Mouse (Mus musculus) forebrain, postnatal 0 days (tissue): ENCODE measurements around the gene 2610528J11Rik. TPM values are rescaled to one million over a fixed set of nuclear protein-coding genes. Genes with fewer than 3 reads are reported as not detected.

Experiments used
- ATAC-seq: fragments of 200-750 bp; cut with Nextera tagmentation; 2 replicates; pipeline ENCODE4 v1.8.0; 2017; ENCODE audit warnings: mild to moderate bottlenecking, moderate library complexity
- DNase-seq: peaks from one replicate; pipeline ENCODE4 v3.0.0-alpha.2; 2015
- H3K27ac ChIP-seq: fragments of 300-500 bp; sonication (generic); 2 replicates; pipeline ENCODE4 v1.5.1; 2014; ENCODE audit warnings: low read depth, mild to moderate bottlenecking, antibody characterized with exemption, low read length, moderate library complexity, mixed read lengths
- H3K27me3 ChIP-seq: fragments of 300-500 bp; sonication (generic); 2 replicates; pipeline ENCODE4 v1.6.1; 2014; ENCODE audit warnings: mild to moderate bottlenecking, low read length, mixed read lengths; ENCODE audit not compliant: insufficient read depth
- H3K36me3 ChIP-seq: fragments of 300-500 bp; sonication (generic); 2 replicates; pipeline ENCODE4 v1.6.1; 2014; ENCODE audit warnings: mild to moderate bottlenecking, moderate library complexity; ENCODE audit not compliant: insufficient read depth
- H3K4me1 ChIP-seq: fragments of 300-500 bp; sonication (generic); 2 replicates; pipeline ENCODE4 v1.6.1; 2014; ENCODE audit warnings: antibody characterized with exemption; ENCODE audit not compliant: insufficient read depth
- H3K4me2 ChIP-seq: fragments of 300-500 bp; sonication (generic); 2 replicates; pipeline ENCODE4 v1.6.1; 2014; ENCODE audit warnings: low read depth, mild to moderate bottlenecking, moderate library complexity
- H3K4me3 ChIP-seq: fragments of 300-500 bp; sonication (generic); 2 replicates; pipeline ENCODE4 v1.5.1; 2014; ENCODE audit warnings: low read depth, low read length, mixed read lengths
- H3K9ac ChIP-seq: fragments of 300-500 bp; sonication (generic); 2 replicates; pipeline ENCODE4 v1.6.1; 2014; ENCODE audit warnings: mild to moderate bottlenecking
- H3K9me3 ChIP-seq: fragments of 300-500 bp; sonication (generic); 2 replicates; pipeline ENCODE4 v1.6.1; 2016; ENCODE audit warnings: low read length
- CTCF ChIP-seq: sonication (generic); IDR thresholded peaks from 2 replicates; pipeline ENCODE4 v1.5.1; 2016; ENCODE audit warnings: antibody characterized with exemption, control low read depth, low read depth
- WGBS: fragments of 180-500 bp; shearing (Covaris S2); extraction: QIAGEN DNeasy Blood & Tissue Kit; methylation state at CpG from one replicate; pipeline ENCODE4 v1.1.7; 2014; 5-methylcytosine and 5-hydroxymethylcytosine counted together
- polyA plus RNA-seq: library from polyadenylated mRNA; unstranded; fragments of >200 nt; fragmentation: Nextera tagmentation; extraction: Ambion mirVana; gene quantifications from 2 replicates; pipeline ENCODE4 v1.2.1, GENCODE M21; 2015
- total RNA-seq: library from RNA; depleted of rRNA; stranded (reverse); fragments of >200 nt; gene quantifications from 2 replicates; pipeline ENCODE4 v1.2.3, GENCODE M21; 2014

Gene 2610528J11Rik
- total and polyA plus RNA-seq, 2 experiments from 2014 or later = not detected

DNA sequence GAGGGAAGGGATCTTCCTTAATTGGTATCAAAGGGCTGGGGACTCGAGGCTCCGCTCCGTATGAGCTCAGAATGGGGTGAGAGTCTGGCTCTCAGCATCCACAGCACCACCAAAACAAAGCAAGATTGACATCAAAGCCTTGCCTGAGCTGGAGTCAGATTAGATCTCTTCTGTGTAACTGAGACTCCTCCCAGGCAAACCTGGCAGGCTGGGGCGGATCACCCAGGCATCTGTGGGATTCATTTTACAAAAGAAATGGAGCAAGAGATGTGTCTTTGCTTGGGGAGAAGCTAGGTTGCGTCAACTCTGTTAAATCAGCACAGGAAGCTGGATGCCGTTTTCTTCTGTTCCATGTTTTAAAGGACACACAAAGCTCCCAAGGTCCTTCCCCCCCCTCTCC is 17.7 kb upstream of the 2610528J11Rik start:
- DNase-seq = no peak
- H3K9me3 ChIP-seq = no peaks in the 10 kb centered on the region

DNA sequence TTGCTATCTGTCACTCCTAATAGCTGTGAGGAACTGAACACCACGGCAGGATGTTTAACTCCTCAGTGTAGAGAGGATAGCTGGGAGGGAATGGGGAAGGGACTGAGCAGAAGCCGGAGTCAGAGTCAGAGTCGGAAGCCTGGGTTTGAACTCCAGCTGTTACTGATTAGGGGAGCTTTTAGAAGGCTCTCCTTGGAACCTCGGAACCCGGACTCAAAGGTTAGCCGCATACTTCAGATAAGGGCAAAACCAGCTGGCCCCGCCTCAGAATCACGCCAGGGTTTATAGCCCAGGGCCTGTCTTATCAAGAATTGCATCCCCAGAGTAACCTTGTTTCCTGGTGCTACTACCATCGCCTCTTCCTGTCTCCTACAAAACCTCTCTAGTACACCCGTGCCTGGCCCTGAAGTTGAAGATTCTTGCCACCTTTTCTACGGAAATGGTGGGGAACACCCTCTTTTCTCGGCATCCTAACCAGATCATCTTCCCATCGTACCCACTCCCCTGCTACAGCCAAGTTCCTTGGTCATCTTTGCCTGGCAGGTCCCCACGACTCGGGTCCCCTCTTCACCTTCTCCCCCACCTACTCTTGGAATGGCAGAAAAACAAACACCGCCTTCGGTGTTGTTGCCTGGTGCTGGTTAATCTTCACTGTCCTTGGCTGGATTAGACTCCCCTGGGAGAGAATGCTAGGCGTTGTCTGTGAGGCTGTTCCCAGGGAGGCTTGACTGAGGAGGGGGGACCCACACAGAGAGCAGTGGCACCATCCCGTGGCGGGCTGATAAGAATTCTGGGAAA is 9.9 kb upstream of the 2610528J11Rik start:
- H3K9ac ChIP-seq = no peak overlapping the region
- TF ChIP-seq CTCF = no peak
- DNase-seq (no peak), ATAC-seq (no peak)
- no peaks in the 10 kb centered on the region for H3K36me3 ChIP-seq
- H3K4me3 ChIP-seq = no peak overlapping the region
- no peaks in the 10 kb centered on the region for H3K4me1 ChIP-seq
- WGBS = 40% methylated on average over 20 of the region's 20 CpGs
- no peak overlapping the region for H3K4me2 ChIP-seq
- H3K27ac ChIP-seq = no peak overlapping the region
- H3K27me3 ChIP-seq = no peaks in the 10 kb centered on the region; the same call in 1 of the 2 replicates
- no peaks in the 10 kb centered on the region for H3K9me3 ChIP-seq

More for the DNA sequence above, 17.7 kb upstream of the 2610528J11Rik start:
- Histone ChIP-seq H3K4me2 (no peak overlapping the region), H3K4me1 (no peaks in the 10 kb centered on the region), H3K36me3 (no peaks in the 10 kb centered on the region), H3K27ac (no peak overlapping the region), H3K4me3 (no peak overlapping the region), H3K27me3 (no peaks in the 10 kb centered on the region), H3K9ac (no peak overlapping the region)
- ATAC-seq = no peak
- 6% methylated on average over 6 of the region's 6 CpGs for WGBS
- TF ChIP-seq CTCF = no peak

- 43% methylated on average over 16 of the region's 16 CpGs for WGBS
- Histone ChIP-seq H3K4me1 (no peaks in the 10 kb centered on the region), H3K4me2 (no peak overlapping the region), H3K4me3 (no peak overlapping the region), H3K36me3 (no peaks in the 10 kb centered on the region), H3K9me3 (no peaks in the 10 kb centered on the region), H3K9ac (no peak overlapping the region), H3K27me3 (no peaks in the 10 kb centered on the region; the same call in 1 of the 2 replicates), H3K27ac (no peak overlapping the region)
- DNase-seq (no peak), ATAC-seq (no peak)
- TF ChIP-seq CTCF = no peak
Measured at GRCm38 (mm10) chr4:118517497-118518146, 9.2 kb upstream of the 2610528J11Rik start.

DNA sequence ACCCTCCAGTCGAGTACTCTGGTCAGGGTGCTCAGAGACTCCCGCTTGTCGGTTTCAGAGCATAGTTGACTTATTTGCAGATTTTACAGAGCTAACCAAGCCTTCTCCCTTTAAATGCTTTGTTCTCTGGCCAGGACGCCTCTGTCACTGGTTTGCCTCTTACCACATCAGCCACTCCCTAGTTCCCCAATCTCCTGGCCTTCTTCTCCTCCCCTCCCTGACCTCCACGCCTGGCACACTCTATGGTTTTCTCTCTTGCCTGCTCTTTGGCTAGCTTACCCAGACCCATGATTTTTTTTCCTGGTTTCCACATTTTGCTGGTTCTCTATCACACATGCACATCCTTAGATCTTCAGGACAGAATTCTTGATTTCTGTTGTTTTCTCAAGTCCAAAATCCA is 8.6 kb upstream of the 2610528J11Rik start:
- ATAC-seq (no peak), DNase-seq (no peak)
- no peak for TF ChIP-seq CTCF

DNA sequence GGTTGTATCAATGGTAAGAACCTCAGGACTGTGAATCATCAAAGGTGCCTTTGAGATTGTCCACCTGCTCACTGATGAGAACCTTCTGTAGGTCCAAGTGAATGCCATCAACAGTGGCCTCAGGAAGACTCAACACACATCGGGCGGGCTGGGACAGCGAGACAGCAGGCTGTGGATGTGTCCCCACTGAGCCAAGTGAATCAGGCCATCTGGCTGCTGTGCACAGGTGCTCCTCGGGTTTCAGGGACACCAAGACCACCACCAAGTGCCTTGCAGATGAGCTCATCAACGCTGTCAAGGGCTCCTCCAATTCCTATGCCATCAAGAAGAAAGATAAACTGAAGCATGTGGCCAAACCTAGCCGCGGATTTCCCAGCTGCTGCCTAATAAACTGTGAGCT is 4.6 kb upstream of the 2610528J11Rik start:
- WGBS = 83% methylated on average over 7 of the region's 7 CpGs
- H3K4me1 ChIP-seq = no peaks in the 10 kb centered on the region
- no peaks in the 10 kb centered on the region for H3K9me3 ChIP-seq
- H3K27ac ChIP-seq = no peak overlapping the region
- no peak overlapping the region for H3K4me3 ChIP-seq
- no peak overlapping the region for H3K4me2 ChIP-seq
- DNase-seq = no peak
- H3K36me3 ChIP-seq = no peaks in the 10 kb centered on the region
- TF ChIP-seq CTCF = no peak
- no peaks in the 10 kb centered on the region; the same call in 1 of the 2 replicates for H3K27me3 ChIP-seq
- ATAC-seq = no peak
- H3K9ac ChIP-seq = no peak overlapping the region

More for the DNA sequence above, 8.6 kb upstream of the 2610528J11Rik start:
- H3K9ac ChIP-seq = no peak overlapping the region
- H3K4me2 ChIP-seq = no peak overlapping the region
- no peak overlapping the region for H3K27ac ChIP-seq
- no peaks in the 10 kb centered on the region for H3K9me3 ChIP-seq
- H3K4me3 ChIP-seq = no peak overlapping the region
- 70% methylated on average over 5 of the region's 5 CpGs for WGBS
- H3K4me1 ChIP-seq = no peaks in the 10 kb centered on the region
- H3K36me3 ChIP-seq = no peaks in the 10 kb centered on the region
- H3K27me3 ChIP-seq = no peaks in the 10 kb centered on the region; the same call in 1 of the 2 replicates

DNA sequence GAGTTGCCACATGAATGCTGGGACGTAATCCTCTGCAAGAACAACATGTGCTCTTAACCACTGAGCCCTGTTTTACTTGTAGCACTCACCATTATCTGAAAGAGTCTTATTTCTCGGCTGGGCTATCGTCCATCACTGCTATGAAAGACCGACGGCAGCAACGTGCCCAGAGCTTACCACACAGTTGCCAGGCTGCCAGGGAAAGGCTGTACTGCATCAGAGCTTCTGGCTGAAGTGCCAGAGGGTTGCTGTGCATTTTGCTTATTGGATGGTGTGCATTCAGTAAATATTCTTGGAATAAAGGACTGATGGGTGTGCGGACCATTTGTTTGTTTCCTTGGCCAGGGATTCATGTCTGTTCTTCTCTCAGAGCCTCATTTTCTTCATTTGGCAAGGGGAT is 2.8 kb upstream of the 2610528J11Rik start:
- Histone ChIP-seq H3K4me2 (no peak overlapping the region), H3K4me1 (no peaks in the 10 kb centered on the region), H3K9ac (no peak overlapping the region), H3K36me3 (no peaks in the 10 kb centered on the region), H3K9me3 (no peaks in the 10 kb centered on the region), H3K4me3 (no peak overlapping the region), H3K27me3 (no peaks in the 10 kb centered on the region), H3K27ac (no peak overlapping the region; the same call in 1 of the 2 replicates)
- ATAC-seq = peak; percentile 34; the same call in 1 of the 2 replicates
- WGBS = 43% methylated on average over 7 of the region's 7 CpGs
- no peak for TF ChIP-seq CTCF
- peak; percentile 39 for DNase-seq

DNA sequence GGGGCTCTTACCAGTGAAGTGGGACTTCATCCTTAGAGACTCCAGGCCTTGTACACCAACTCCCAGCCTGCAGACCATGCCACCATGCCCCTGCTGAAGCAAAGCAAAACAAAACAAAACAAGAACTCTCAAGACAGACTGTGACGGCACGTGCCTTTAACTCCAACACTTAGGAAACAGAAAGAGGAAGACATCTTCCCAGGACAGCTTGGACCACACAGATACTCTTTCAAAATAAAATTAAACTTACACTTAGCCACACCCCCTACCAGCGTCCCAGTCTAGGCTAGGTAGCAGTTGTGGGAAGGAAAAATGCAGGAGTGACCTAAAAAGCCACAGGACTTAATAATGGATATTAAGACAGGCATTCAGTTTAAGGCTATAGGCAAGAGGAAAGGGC is 1.0 kb upstream of the 2610528J11Rik start:
- Histone ChIP-seq H3K4me1 (no peaks in the 10 kb centered on the region), H3K9me3 (no peaks in the 10 kb centered on the region), H3K9ac (no peak overlapping the region), H3K27ac (no peak overlapping the region), H3K27me3 (no peaks in the 10 kb centered on the region), H3K4me3 (no peak overlapping the region), H3K36me3 (no peaks in the 10 kb centered on the region), H3K4me2 (no peak overlapping the region)
- WGBS = 65% methylated on average over 3 of the region's 3 CpGs
- no peak for DNase-seq
- ATAC-seq = no peak
- no peak for TF ChIP-seq CTCF
